Mouse (Mus musculus): ENCODE measurements around the gene Phyh. TPM values are rescaled to one million over a fixed set of nuclear protein-coding genes. Genes with fewer than 3 reads are reported as not detected.
"Not testable (repeated sequence)": the region's sequence is repeated elsewhere in the genome, so short reads cannot be mapped to it uniquely, and the experiment has no call there.

The Phyh gene
- polyA plus RNA-seq, 1 experiment from 2014 or later, result 210 TPM

DNA sequence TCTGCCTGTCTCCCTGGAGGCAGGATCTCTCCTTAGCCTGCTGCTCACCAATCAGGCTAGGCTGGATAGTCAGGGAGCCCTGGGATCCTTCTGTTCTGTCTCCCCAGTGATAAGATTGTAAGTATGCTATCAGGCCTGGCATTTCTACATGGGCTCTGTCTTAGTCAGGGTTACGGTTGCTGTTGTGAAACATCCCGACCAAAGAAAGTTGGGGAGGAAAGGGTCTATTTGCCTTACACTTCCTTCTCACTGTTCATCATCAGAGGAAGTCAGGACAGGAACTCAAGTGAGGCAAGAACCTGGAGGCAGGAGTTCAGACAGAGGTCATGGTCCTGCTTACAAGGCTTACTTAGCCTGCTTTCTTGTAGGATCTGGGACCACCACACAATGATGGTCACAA, 10.4 kb downstream of the Phyh start:
- H3K27ac ChIP-seq (ENCODE audit: low read depth, low read length), result no peak overlapping the region
- H3K9me3 ChIP-seq (ENCODE audit: control insufficient read depth), result no peaks in the 10 kb centered on the region
- no peak overlapping the region for H3K4me3 ChIP-seq (ENCODE audit: low read depth, low read length)
- H3K27me3 ChIP-seq (replicated peaks; ENCODE audit: control insufficient read depth, insufficient read depth, low read length), result no peaks in the 10 kb centered on the region
- 66% methylated on average over 2 of the region's 2 CpGs for WGBS
- TF ChIP-seq CTCF (IDR thresholded peaks at IDR 0.05; ENCODE audit: low read depth), result no peak
- peaks cover 65% of the 10 kb centered on the region for H3K36me3 ChIP-seq (ENCODE audit: control insufficient read depth, insufficient read depth)
- no peak for ATAC-seq
- H3K4me1 ChIP-seq (replicated peaks; ENCODE audit: control insufficient read depth, insufficient read depth, low read length), result no peaks in the 10 kb centered on the region
- H3K4me2 ChIP-seq (replicated peaks; ENCODE audit: low read depth), result no peak overlapping the region
- no peak overlapping the region for H3K9ac ChIP-seq (ENCODE audit: low read depth, low read length)

GRCm38 (mm10) chr2:4934516-4934915, 15.7 kb downstream of the Phyh start:
- WGBS, result 93% methylated on average over 9 of the region's 9 CpGs
- Histone ChIP-seq H3K9ac (ENCODE audit: low read depth, low read length) (no peak overlapping the region), H3K27ac (ENCODE audit: low read depth, low read length) (no peak overlapping the region), H3K4me1 (replicated peaks; ENCODE audit: control insufficient read depth, insufficient read depth, low read length) (no peaks in the 10 kb centered on the region), H3K27me3 (replicated peaks; ENCODE audit: control insufficient read depth, insufficient read depth, low read length) (no peaks in the 10 kb centered on the region), H3K4me2 (replicated peaks; ENCODE audit: low read depth) (no peak overlapping the region), H3K4me3 (ENCODE audit: low read depth, low read length) (no peak overlapping the region), H3K9me3 (ENCODE audit: control insufficient read depth) (no peaks in the 10 kb centered on the region), H3K36me3 (ENCODE audit: control insufficient read depth, insufficient read depth) (peaks cover 70% of the 10 kb centered on the region)
- no peak for ATAC-seq
- TF ChIP-seq CTCF (IDR thresholded peaks at IDR 0.05; ENCODE audit: low read depth), result no peak

- Histone ChIP-seq H3K9me3 (ENCODE audit: control insufficient read depth) (no peaks in the 10 kb centered on the region), H3K4me2 (replicated peaks; ENCODE audit: low read depth) (no peak overlapping the region), H3K27me3 (replicated peaks; ENCODE audit: control insufficient read depth, insufficient read depth, low read length) (no peaks in the 10 kb centered on the region), H3K4me3 (ENCODE audit: low read depth, low read length) (no peak overlapping the region), H3K36me3 (ENCODE audit: control insufficient read depth, insufficient read depth) (peaks cover 56% of the 10 kb centered on the region), H3K9ac (ENCODE audit: low read depth, low read length) (no peak overlapping the region), H3K4me1 (replicated peaks; ENCODE audit: control insufficient read depth, insufficient read depth, low read length) (no peaks in the 10 kb centered on the region), H3K27ac (ENCODE audit: low read depth, low read length) (no peak overlapping the region)
- no peak for ATAC-seq
- TF ChIP-seq CTCF (IDR thresholded peaks at IDR 0.05; ENCODE audit: low read depth), result no peak
- WGBS, result 83% methylated on average over 7 of the region's 7 CpGs
Measured at GRCm38 (mm10) chr2:4937931-4938330, 19.1 kb downstream of the Phyh start.

- Histone ChIP-seq H3K27ac (ENCODE audit: low read depth, low read length) (no peak overlapping the region), H3K9me3 (ENCODE audit: control insufficient read depth) (0 out of 2 replicates have a peak, but pooled peaks cover 3% of the 10 kb centered on the region), H3K9ac (ENCODE audit: low read depth, low read length) (no peak overlapping the region), H3K27me3 (replicated peaks; ENCODE audit: control insufficient read depth, insufficient read depth, low read length) (no peaks in the 10 kb centered on the region), H3K36me3 (ENCODE audit: control insufficient read depth, insufficient read depth) (peaks cover 40% of the 10 kb centered on the region), H3K4me3 (ENCODE audit: low read depth, low read length) (no peak overlapping the region), H3K4me2 (replicated peaks; ENCODE audit: low read depth) (no peak overlapping the region), H3K4me1 (replicated peaks; ENCODE audit: control insufficient read depth, insufficient read depth, low read length) (no peaks in the 10 kb centered on the region)
- WGBS, result 91% methylated on average over 11 of the region's 11 CpGs
- TF ChIP-seq CTCF (IDR thresholded peaks at IDR 0.05; ENCODE audit: low read depth), result no peak
- ATAC-seq, result no peak
Measured at GRCm38 (mm10) chr2:4940861-4941260, 22.0 kb downstream of the Phyh start.

GRCm38 (mm10) chr2:4949691-4950090, 30.9 kb downstream of the Phyh start:
- 0 out of 2 replicates have a peak, but pooled peaks have one; percentile 56 for ATAC-seq
- H3K4me1 ChIP-seq (replicated peaks; ENCODE audit: control insufficient read depth, insufficient read depth, low read length); H3K4me2 ChIP-seq (replicated peaks; ENCODE audit: low read depth); H3K9ac ChIP-seq (ENCODE audit: low read depth, low read length); H3K9me3 ChIP-seq (ENCODE audit: control insufficient read depth); H3K4me3 ChIP-seq (ENCODE audit: low read depth, low read length); H3K36me3 ChIP-seq (ENCODE audit: control insufficient read depth, insufficient read depth); H3K27me3 ChIP-seq (replicated peaks; ENCODE audit: control insufficient read depth, insufficient read depth, low read length); H3K27ac ChIP-seq (ENCODE audit: low read depth, low read length): not testable (repeated sequence)
- WGBS, result 79% methylated on average over 5 of the region's 8 CpGs

GRCm38 (mm10) chr2:4950986-4951385, 32.2 kb downstream of the Phyh start:
- WGBS, result 94% methylated on average over 2 of the region's 2 CpGs
- Histone ChIP-seq H3K27me3 (replicated peaks; ENCODE audit: control insufficient read depth, insufficient read depth, low read length) (no peaks in the 10 kb centered on the region), H3K4me3 (ENCODE audit: low read depth, low read length) (no peak overlapping the region), H3K9ac (ENCODE audit: low read depth, low read length) (no peak overlapping the region), H3K36me3 (ENCODE audit: control insufficient read depth, insufficient read depth) (no peaks in the 10 kb centered on the region), H3K4me1 (replicated peaks; ENCODE audit: control insufficient read depth, insufficient read depth, low read length) (no peaks in the 10 kb centered on the region), H3K4me2 (replicated peaks; ENCODE audit: low read depth) (no peak overlapping the region), H3K27ac (ENCODE audit: low read depth, low read length) (no peak overlapping the region), H3K9me3 (ENCODE audit: control insufficient read depth) (no peaks in the 10 kb centered on the region)
- TF ChIP-seq CTCF (IDR thresholded peaks at IDR 0.05; ENCODE audit: low read depth), result no peak
- no peak for ATAC-seq

GRCm38 (mm10) chr2:4954216-4954760, 35.5 kb downstream of the Phyh start:
- no peaks in the 10 kb centered on the region for H3K36me3 ChIP-seq (ENCODE audit: control insufficient read depth, insufficient read depth)
- H3K9me3 ChIP-seq (ENCODE audit: control insufficient read depth), result no peaks in the 10 kb centered on the region
- no peak overlapping the region for H3K4me2 ChIP-seq (replicated peaks; ENCODE audit: low read depth)
- no peak for ATAC-seq
- H3K4me3 ChIP-seq (ENCODE audit: low read depth, low read length), result no peak overlapping the region
- no peaks in the 10 kb centered on the region for H3K27me3 ChIP-seq (replicated peaks; ENCODE audit: control insufficient read depth, insufficient read depth, low read length)
- WGBS, result 88% methylated on average over 6 of the region's 6 CpGs
- no peak overlapping the region for H3K9ac ChIP-seq (ENCODE audit: low read depth, low read length)
- H3K27ac ChIP-seq (ENCODE audit: low read depth, low read length), result no peak overlapping the region
- H3K4me1 ChIP-seq (replicated peaks; ENCODE audit: control insufficient read depth, insufficient read depth, low read length), result no peaks in the 10 kb centered on the region
- no peak for TF ChIP-seq CTCF (IDR thresholded peaks at IDR 0.05; ENCODE audit: low read depth)

Data from intestine, postnatal 0 days (tissue).